Mouse (Mus musculus): Measurements from ENCODE around the gene Brd3os.

- TF ChIP-seq CTCF (IDR thresholded peaks at IDR 0.05; ENCODE audit: low read depth, low read length) (peak; percentile 93), GATA1 (IDR thresholded peaks at IDR 0.05; ENCODE audit: borderline replicate concordance, low read length) (no peak), TAL1 (conservative IDR thresholded peaks at IDR 0.05; ENCODE audit: low read depth, low read length) (no peak)
Measured at GRCm38 (mm10) chr2:27428071-27428470, 14.1 kb upstream of the Brd3os start.

Measured in G1E (cell line).